Mouse (Mus musculus) layer of hippocampus, postnatal 14 days (tissue): ENCODE measurements at regions not wholly inside any gene's neighbourhood (a gene's known extent, or its start where the extent isn't known, plus 50 kb on each side); places are given as distances from the start of the nearest gene placed in this dataset.
A peak's percentile ranks its signal among the peaks of the same experiment; 100 is the strongest.

Experiments used
- DNase-seq, 2 experiments: peaks; one replicate each; pipeline ENCODE4 v3.0.0; 2021 to 2022; ENCODE audit warnings: low spot score in 2 of 2, mixed read lengths in 1 of 2

GRCm38 (mm10) chr1:27298586-27298985 is 611.3 kb upstream of the 4931408C20Rik start:
- peak in 1 of 2 experiments; percentile 4 for DNase-seq

GRCm38 (mm10) chr1:27264923-27265322 is 577.7 kb upstream of the 4931408C20Rik start:
- DNase-seq, result no peak

GRCm38 (mm10) chr1:27261159-27261558 is 573.9 kb upstream of the 4931408C20Rik start:
- no peak for DNase-seq
